Mouse (Mus musculus) CH12.LX (cell line): ENCODE results near the gene Keap1. TPM values are rescaled to one million over a fixed set of nuclear protein-coding genes. Genes with fewer than 3 reads are reported as not detected.

Experiments
- DNase-seq: peaks from one replicate; pipeline ENCODE4 v3.0.0-alpha.2; 2013; ENCODE audit errors: extremely low read depth
- H3K27ac ChIP-seq: 2 replicates; pipeline ENCODE4 v1.5.1; 2012; ENCODE audit warnings: low read depth, mild to moderate bottlenecking, control low read depth, moderate library complexity; ENCODE audit not compliant: insufficient read depth
- H3K27me3 ChIP-seq: replicated peaks from 2 replicates; pipeline ENCODE3; 2012; ENCODE audit warnings: inconsistent platforms
- H3K36me3 ChIP-seq, 2 experiments: replicated peaks in 1 of 2; 2 replicates each; pipeline versions ENCODE3 to v1.6.1; 2012; ENCODE audit warnings: inconsistent platforms in 1 of 2, low read length in 1 of 2, mild to moderate bottlenecking in 1 of 2, mixed read lengths in 1 of 2, moderate library complexity in 1 of 2; ENCODE audit not compliant: control insufficient read depth in 1 of 2, insufficient read depth in 1 of 2
- H3K4me1 ChIP-seq, 2 experiments: 2 replicates each; pipeline ENCODE4 v1.6.1; 2012; ENCODE audit warnings: inconsistent platforms in 1 of 2, moderate library complexity in 1 of 2; ENCODE audit not compliant: insufficient read depth in 2 of 2, control insufficient read depth in 1 of 2
- H3K4me2 ChIP-seq: 2 replicates; pipeline ENCODE4 v1.6.1; 2012; ENCODE audit warnings: low read depth, mild to moderate bottlenecking, control low read depth; ENCODE audit not compliant: poor library complexity, insufficient read depth, severe bottlenecking
- H3K4me3 ChIP-seq, 3 experiments: fragments of 150-350 bp in 1 of 3; sonication (generic) in 1 of 3; replicated peaks in 1 of 3; 2 replicates each; pipeline versions ENCODE3 to v1.5.1; 2011 to 2012; ENCODE audit warnings: low read depth in 2 of 3, low read length in 2 of 3, mild to moderate bottlenecking in 2 of 3, moderate library complexity in 2 of 3, control low read depth in 1 of 3, improper control_type of control experiment in 1 of 3, inconsistent platforms in 1 of 3, mixed read lengths in 1 of 3; ENCODE audit not compliant: poor library complexity in 1 of 3
- H3K79me2 ChIP-seq: replicated peaks from 2 replicates; pipeline ENCODE4 v1.6.1; 2012; ENCODE audit warnings: mild to moderate bottlenecking, moderate library complexity; ENCODE audit not compliant: control insufficient read depth, poor library complexity, insufficient read depth, severe bottlenecking; ENCODE audit errors: extremely low read depth
- H3K9ac ChIP-seq: 2 replicates; pipeline ENCODE4 v1.6.1; 2012; ENCODE audit warnings: low read depth, mild to moderate bottlenecking, control low read depth, moderate library complexity; ENCODE audit not compliant: insufficient read depth
- H3K9me3 ChIP-seq: replicated peaks from 2 replicates; pipeline ENCODE3; 2012; ENCODE audit warnings: low read length, inconsistent platforms, mixed read lengths
- BHLHE40 ChIP-seq: IDR thresholded peaks from 2 replicates; pipeline ENCODE4 v1.6.1; 2011; ENCODE audit warnings: mild to moderate bottlenecking, low read depth, low read length, improper control_type of control experiment
- CHD1 ChIP-seq: IDR thresholded peaks from 2 replicates; pipeline ENCODE4 v1.6.1; 2012; ENCODE audit warnings: low read depth, low read length, improper control_type of control experiment, inconsistent platforms
- CHD2 ChIP-seq: IDR thresholded peaks from 2 replicates; pipeline ENCODE4 v1.6.1; 2011; ENCODE audit warnings: low read length, improper control_type of control experiment
- CTCF ChIP-seq, 2 experiments: IDR thresholded peaks in 1 of 2; conservative IDR thresholded peaks in 1 of 2; 2 replicates each; pipeline ENCODE4 v1.5.1; 2011 to 2012; ENCODE audit warnings: low read depth in 2 of 2, low read length in 2 of 2, improper control_type of control experiment in 1 of 2, inconsistent platforms in 1 of 2, mild to moderate bottlenecking in 1 of 2, moderate library complexity in 1 of 2
- ELF1 ChIP-seq: IDR thresholded peaks from 2 replicates; pipeline ENCODE4 v1.6.1; 2014; ENCODE audit warnings: low read depth, mild to moderate bottlenecking, inconsistent platforms, low read length, improper control_type of control experiment
- GABPA ChIP-seq: IDR thresholded peaks from 2 replicates; pipeline ENCODE4 v1.6.1; 2012; ENCODE audit warnings: low read depth, low read length, improper control_type of control experiment, inconsistent platforms; ENCODE audit not compliant: insufficient replicate concordance
- MAFK ChIP-seq: IDR thresholded peaks from 2 replicates; pipeline ENCODE4 v1.6.1; 2011; ENCODE audit warnings: low read length, improper control_type of control experiment; ENCODE audit not compliant: insufficient replicate concordance
- MAX ChIP-seq: IDR thresholded peaks from 2 replicates; pipeline ENCODE4 v1.6.1; 2011; ENCODE audit warnings: low read length, improper control_type of control experiment
- MAZ ChIP-seq: IDR thresholded peaks from 2 replicates; pipeline ENCODE4 v1.6.1; 2012; ENCODE audit warnings: low read depth, mild to moderate bottlenecking, inconsistent platforms, low read length, improper control_type of control experiment, moderate library complexity
- MEF2A ChIP-seq: IDR thresholded peaks from 2 replicates; pipeline ENCODE4 v1.6.1; 2014; ENCODE audit warnings: low read depth, mild to moderate bottlenecking, inconsistent platforms, low read length, improper control_type of control experiment, borderline replicate concordance
- MXI1 ChIP-seq: IDR thresholded peaks from 2 replicates; pipeline ENCODE4 v1.6.1; 2011; ENCODE audit warnings: mild to moderate bottlenecking, low read depth, low read length, improper control_type of control experiment
- NELFE ChIP-seq: IDR thresholded peaks from 2 replicates; pipeline ENCODE4 v1.6.1; 2011; ENCODE audit warnings: low read depth, low read length, improper control_type of control experiment
- NRF1 ChIP-seq: IDR thresholded peaks from 2 replicates; pipeline ENCODE4 v1.6.1; 2014; ENCODE audit warnings: low read depth, mild to moderate bottlenecking, inconsistent platforms, low read length, improper control_type of control experiment, moderate library complexity
- POLR2AphosphoS2 ChIP-seq: IDR thresholded peaks from 2 replicates; pipeline ENCODE4 v1.6.1; 2011; ENCODE audit warnings: low read depth, low read length, improper control_type of control experiment
- RCOR1 ChIP-seq: conservative IDR thresholded peaks from 2 replicates; pipeline ENCODE4 v1.6.1; 2012; ENCODE audit warnings: low read depth, mild to moderate bottlenecking, inconsistent platforms, low read length, improper control_type of control experiment
- SMC3 ChIP-seq: IDR thresholded peaks from 2 replicates; pipeline ENCODE4 v1.6.1; 2011; ENCODE audit warnings: low read depth, low read length, improper control_type of control experiment
- TBP ChIP-seq: conservative IDR thresholded peaks from 2 replicates; pipeline ENCODE4 v1.6.1; 2011; ENCODE audit warnings: low read depth, low read length, improper control_type of control experiment
- ZKSCAN1 ChIP-seq: IDR thresholded peaks from 2 replicates; pipeline ENCODE4 v1.6.1; 2012; ENCODE audit warnings: low read depth, inconsistent platforms, low read length, improper control_type of control experiment, borderline replicate concordance
- ZMIZ1 ChIP-seq: IDR thresholded peaks from 2 replicates; pipeline ENCODE4 v1.6.1; 2012; ENCODE audit warnings: low read depth, mild to moderate bottlenecking, inconsistent platforms, low read length, improper control_type of control experiment
- ZNF384 ChIP-seq: IDR thresholded peaks from 2 replicates; pipeline ENCODE4 v1.6.1; 2012; ENCODE audit warnings: low read depth, low read length, improper control_type of control experiment, inconsistent platforms
- dilution Hi-C: fragments of 300-500 bp; cut with MboI; formaldehyde crosslinking; loops from 2 replicates; pipeline ENCODE4 v1.14.3; 2020; ENCODE audit warnings: low sequenced_read_pairs; ENCODE audit not compliant: extremely low pct_unique_long_range_greater_than_20kb, extremely low pct_ligation_motif_present
- in situ Hi-C: fragments of 300-500 bp; cut with MboI; formaldehyde crosslinking; loops from 3 replicates; pipeline ENCODE4 v1.14.3; 2019; ENCODE audit warnings: low sequenced_read_pairs, low pct_ligation_motif_present, low pct_unique_long_range_greater_than_20kb, mixed read lengths
- polyA plus RNA-seq: library from polyadenylated mRNA; unstranded; fragments of >175 nt; gene quantifications from 2 replicates; pipeline ENCODE4 v1.2.1, GENCODE M21; 2012; ENCODE audit warnings: low read depth; ENCODE audit not compliant: insufficient read length
- total RNA-seq, 2 experiments: library from RNA; depleted of rRNA; stranded (reverse); fragments of 300-350 nt in 1 of 2; fragments of >200 nt in 1 of 2; gene quantifications; 2 replicates each; pipeline ENCODE4 v1.2.3; 2012 to 2014

Gene Keap1
- total and polyA plus RNA-seq, 3 experiments: 18.4 to 41.7 (median 31.2) TPM

DNA sequence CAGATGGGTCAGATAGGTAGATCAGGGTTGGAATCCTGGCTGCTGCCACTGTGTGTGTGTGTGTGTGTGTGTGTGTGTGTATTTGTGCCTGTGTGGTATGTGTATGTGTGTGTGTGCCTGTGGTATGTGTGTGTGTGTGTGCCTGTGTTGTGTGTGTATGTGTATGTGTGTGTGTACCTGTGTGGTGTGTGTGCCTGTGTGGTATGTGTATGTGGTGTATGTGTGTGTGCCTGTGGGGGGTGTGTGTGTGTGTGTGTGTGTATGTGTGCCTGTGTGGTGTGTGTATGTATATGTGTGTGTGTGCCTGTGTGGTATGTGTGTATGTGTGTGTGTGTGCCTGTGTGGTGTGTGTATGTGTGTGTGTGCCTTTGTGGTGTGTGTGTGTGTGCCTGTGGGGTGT lies 15.5 kb upstream of the Keap1 start:
- Histone ChIP-seq H3K9ac (no peak overlapping the region), H3K4me3 (no peak overlapping the region), H3K4me1 (0 out of 4 replicates have a peak, but pooled peaks cover 0 to 3% of the 10 kb centered on the region in 2 experiments), H3K4me2 (no peak overlapping the region), H3K79me2 (no peaks in the 10 kb centered on the region), H3K36me3 (no peaks in the 10 kb centered on the region), H3K27me3 (peaks cover 2% of the 10 kb centered on the region), H3K27ac (no peak overlapping the region), H3K9me3 (no peaks in the 10 kb centered on the region)
- in situ Hi-C loops (no loop called here), dilution Hi-C loops (no loop called here)
- DNase-seq: no peak
- TF ChIP-seq ZMIZ1 (no peak), SMC3 (no peak), ZNF384 (no peak), MEF2A (no peak), RCOR1 (no peak), MAFK (no peak), MAZ (no peak), NELFE (no peak), GABPA (no peak), CHD1 (no peak), ZKSCAN1 (no peak), MAX (no peak), NRF1 (no peak), ELF1 (no peak), POLR2AphosphoS2 (no peak), CTCF (conservative IDR thresholded peaks at IDR 0.05 in 1 of 2, IDR thresholded peaks at IDR 0.05 in 1 of 2; ENCODE audit: low read depth in 2 of 2, low read length in 2 of 2) (no peak), CHD2 (no peak), BHLHE40 (no peak), TBP (no peak)

DNA sequence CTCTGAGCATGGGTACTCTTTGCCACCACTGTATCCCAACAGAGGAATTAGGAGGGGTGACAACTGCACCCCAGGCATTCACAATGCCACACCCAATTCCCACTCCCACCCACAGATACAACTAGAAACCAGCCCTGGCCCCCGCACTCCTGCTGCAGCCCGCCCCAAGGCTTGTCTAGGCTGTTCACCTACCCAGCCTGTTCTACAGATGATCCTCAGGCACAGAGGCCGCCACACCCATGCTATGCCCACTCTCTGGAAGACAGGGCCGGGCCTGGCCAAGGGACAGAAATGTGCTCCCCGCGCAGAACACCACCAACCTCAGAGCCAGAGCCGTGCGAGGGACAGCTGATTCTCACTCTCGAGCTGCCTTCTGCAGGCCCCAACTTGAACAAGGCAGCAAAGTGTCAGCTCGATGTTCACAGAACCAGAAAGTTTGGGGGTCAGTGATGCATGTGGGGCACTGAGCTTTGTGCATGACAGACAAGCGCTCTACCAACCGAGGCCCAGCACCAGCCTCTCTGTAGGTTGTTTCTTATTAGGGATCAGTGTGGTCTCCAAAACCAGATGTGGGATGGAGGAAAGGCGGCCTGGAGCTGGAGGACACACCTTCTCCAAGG lies 12.1 kb upstream of the Keap1 start:
- H3K27ac ChIP-seq: no peak overlapping the region
- no peak for TF ChIP-seq MXI1
- no peaks in the 10 kb centered on the region for H3K9me3 ChIP-seq
- dilution Hi-C loops: no loop called here
- no peaks in the 10 kb centered on the region for H3K36me3 ChIP-seq
- peaks cover 2% of the 10 kb centered on the region for H3K27me3 ChIP-seq
- in situ Hi-C loops: no loop called here
- DNase-seq: no peak
- H3K4me3 ChIP-seq: no peak overlapping the region
- no peak overlapping the region for H3K9ac ChIP-seq
- H3K4me2 ChIP-seq: no peak overlapping the region
- H3K4me1 ChIP-seq: peaks cover 2 to 3% of the 10 kb centered on the region in 2 experiments; a peak in 1 of 4 replicates
- no peaks in the 10 kb centered on the region for H3K79me2 ChIP-seq
